Mouse (Mus musculus) forelimb bud, embryonic 11.5 days (tissue): ENCODE data around the gene Prss8.
"Not testable (repeated sequence)": the region's sequence is repeated elsewhere in the genome, so short reads cannot be mapped to it uniquely, and the experiment has no call there.

Experiments used
- DNase-seq: peaks from one replicate; pipeline ENCODE4 v3.0.0-alpha.2; 2012; ENCODE audit warnings: low read depth, low spot score

Prss8 gene

GRCm38 (mm10) chr7:127895891-127896290, 34.0 kb downstream of the Prss8 start:
- DNase-seq = not testable (repeated sequence)

DNA sequence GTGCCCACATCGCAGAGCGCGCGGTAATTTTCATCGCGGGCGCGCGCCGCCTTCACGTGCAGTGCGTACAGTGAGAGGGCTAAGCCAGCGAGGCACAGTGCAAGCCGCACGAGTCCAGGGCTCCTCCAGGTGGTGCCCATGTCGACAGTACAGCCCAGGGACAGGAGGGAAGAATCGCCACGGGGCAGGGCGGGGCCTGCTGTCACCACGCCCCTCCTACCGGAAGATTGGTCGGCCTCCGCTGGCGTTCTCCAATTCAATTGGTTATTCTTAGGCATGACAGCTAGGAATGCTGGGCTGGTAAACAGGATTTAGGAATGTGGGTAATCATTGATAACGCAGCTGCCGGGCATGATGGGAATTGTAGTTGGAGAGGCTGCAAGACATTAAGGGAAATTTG, 34.5 kb downstream of the Prss8 start, which contains the start of the genes Gm21974 and Vkorc1:
Gene Gm21974, minus strand, starts transcription at position 13 of the 400 bp plus-strand sequence.
Gene Vkorc1, minus strand, starts transcription at position 176 of the 400 bp plus-strand sequence.
- DNase-seq = peak; percentile 96

DNA sequence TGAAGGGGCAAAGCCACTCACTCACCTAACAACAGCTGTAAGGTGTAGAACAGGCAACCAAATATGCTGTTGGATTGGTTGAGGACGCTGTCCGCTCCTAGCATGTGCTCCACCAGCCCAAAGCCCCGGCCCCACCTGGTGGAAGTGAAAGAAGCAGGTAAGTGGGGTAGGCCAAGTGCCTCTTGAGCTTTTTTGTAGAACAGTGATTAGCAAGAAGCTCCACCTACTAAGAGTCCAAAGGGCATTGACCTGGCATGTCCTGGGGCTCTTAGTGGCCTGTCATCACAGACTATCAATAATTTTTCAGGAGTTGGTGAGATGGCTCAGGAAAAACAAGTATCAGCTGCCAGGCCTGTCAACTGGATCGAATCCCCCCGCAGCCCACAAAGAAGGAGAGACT, 35.4 kb downstream of the Prss8 start:
- DNase-seq = no peak

DNA sequence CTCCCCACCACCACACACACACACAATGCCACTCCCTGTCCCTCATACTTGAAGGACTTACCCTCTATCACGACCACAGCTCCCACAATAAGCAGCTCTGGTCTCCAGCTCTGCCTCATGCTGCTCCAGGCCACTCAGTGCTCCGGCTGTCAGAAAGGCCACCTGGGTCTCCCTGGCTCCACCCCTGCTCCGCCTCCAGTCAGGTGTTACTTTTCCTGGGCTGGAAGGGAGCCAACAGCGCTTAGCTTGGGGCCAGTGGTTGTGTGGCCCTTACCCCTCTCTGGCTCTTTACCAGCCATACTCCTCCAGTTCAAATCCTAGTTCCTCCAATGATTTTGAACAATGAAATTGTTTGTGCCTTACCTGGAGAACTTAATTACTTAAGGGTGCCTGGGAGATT, 39.1 kb downstream of the Prss8 start, which contains the start of gene Prss53:
Gene Prss53, minus strand, starts transcription at position 173 of the 400 bp plus-strand sequence.
- no peak for DNase-seq

- no peak for DNase-seq
These were observed 41.1 kb downstream of the Prss8 start for GRCm38 (mm10) chr7:127888821-127889220.

GRCm38 (mm10) chr7:127887781-127888180, 42.1 kb downstream of the Prss8 start:
- DNase-seq = no peak

- no peak for DNase-seq
These were observed 42.7 kb downstream of the Prss8 start for GRCm38 (mm10) chr7:127887191-127887590.

DNA sequence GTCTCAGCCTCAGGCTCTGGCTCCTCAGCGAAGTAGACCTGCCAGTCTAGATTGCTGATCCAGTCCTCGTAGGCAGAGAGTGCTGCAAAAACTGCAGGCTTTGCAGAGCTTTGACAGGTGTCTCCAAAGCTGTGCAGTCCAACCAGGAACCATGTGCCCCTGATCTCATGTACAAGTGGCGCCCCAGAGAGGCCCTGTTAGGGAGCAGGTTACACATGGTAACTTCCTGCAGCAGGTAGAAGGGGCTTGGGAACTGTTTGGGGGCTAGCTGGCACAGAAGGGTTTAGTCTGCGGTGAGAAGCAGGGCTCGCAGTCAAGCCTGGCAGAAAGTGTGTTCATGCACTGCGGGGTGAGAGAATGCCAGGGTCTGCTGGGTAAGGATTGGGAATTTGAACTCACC, 43.4 kb downstream of the Prss8 start:
- no peak for DNase-seq

- DNase-seq = no peak
These were observed 44.0 kb downstream of the Prss8 start for GRCm38 (mm10) chr7:127885951-127886350.

GRCm38 (mm10) chr7:127880431-127880830, 49.5 kb downstream of the Prss8 start:
- DNase-seq = no peak

GRCm38 (mm10) chr7:127879301-127879700, 50.6 kb downstream of the Prss8 start:
- DNase-seq = no peak

GRCm38 (mm10) chr7:127876467-127877348, 53.2 kb downstream of the Prss8 start, which contains the start of gene Zfp668:
Gene Zfp668, minus strand, starts transcription at chr7:127876828.
- peak; percentile 94 for DNase-seq

DNA sequence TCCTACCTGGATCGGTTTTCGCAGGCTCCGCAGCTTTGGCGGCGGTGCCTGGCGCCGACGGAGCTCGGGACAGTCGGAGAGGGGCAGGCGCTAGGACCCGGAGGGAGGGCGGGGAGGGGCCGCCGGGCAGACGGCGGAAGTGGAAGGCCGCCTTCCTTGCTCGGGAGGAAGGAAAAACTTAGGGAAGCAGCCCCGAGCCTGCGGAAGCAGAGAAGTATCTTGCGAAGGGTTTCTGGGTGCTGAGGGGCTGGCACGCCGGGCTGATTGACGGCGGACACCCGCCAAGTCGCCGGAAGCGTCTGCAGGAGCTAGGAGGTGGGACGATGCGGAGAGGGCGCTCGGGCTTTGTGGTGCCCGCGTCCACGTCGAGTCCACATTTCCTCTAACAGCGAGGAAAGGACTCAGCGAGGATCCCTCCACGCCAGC, 53.9 kb downstream of the Prss8 start, which contains the start of gene Zfp646:
Gene Zfp646, plus strand, starts transcription at position 181 of the 426 bp plus-strand sequence.
- peak; percentile 90 for DNase-seq
